Mouse (Mus musculus) ES-Bruce4 (cell line): ENCODE measurements around the gene Tmem182.

Experiments used
- EP300 ChIP-seq: IDR thresholded peaks from 2 replicates; pipeline ENCODE4 v1.6.1; 2011; ENCODE audit warnings: low read depth, low read length; ENCODE audit not compliant: insufficient read depth
- POLR2A ChIP-seq: IDR thresholded peaks from one replicate; pipeline ENCODE4 v1.8.1; 2011; ENCODE audit warnings: low read length; ENCODE audit not compliant: insufficient read depth

DNA sequence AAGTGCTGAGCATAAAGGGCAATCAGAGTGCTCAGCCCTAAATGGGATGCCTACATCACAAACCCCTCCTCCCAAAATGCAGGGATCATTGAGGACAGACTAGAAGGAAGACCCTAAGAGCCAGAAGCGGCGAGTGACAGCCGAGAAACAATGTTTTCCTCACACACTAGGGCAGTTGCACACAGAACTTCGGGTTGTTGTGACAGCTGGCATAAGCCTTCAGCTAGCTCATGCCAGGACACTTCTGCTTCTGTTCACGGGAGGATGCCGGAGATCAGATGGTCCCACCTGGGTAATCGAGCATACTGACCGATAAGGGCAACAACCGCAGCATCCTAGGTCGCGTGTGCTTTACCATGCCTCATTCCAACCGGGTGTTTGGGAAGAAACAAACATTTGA is 1.3 kb upstream of the Tmem182 start:
- TF ChIP-seq POLR2A = no peak
- no peak for TF ChIP-seq EP300
